Mouse (Mus musculus) cerebellum, postnatal 14 days (tissue): ENCODE measurements around the gene Pdia4.
A peak's percentile ranks its signal among the peaks of the same experiment; 100 is the strongest.
"Not testable (repeated sequence)": the region's sequence is repeated elsewhere in the genome, so short reads cannot be mapped to it uniquely, and the experiment has no call there.

Source experiments
- DNase-seq, 2 experiments: peaks; one replicate each; pipeline ENCODE4 v3.0.0; 2021; ENCODE audit warnings: mixed read lengths in 2 of 2

Gene Pdia4

DNA sequence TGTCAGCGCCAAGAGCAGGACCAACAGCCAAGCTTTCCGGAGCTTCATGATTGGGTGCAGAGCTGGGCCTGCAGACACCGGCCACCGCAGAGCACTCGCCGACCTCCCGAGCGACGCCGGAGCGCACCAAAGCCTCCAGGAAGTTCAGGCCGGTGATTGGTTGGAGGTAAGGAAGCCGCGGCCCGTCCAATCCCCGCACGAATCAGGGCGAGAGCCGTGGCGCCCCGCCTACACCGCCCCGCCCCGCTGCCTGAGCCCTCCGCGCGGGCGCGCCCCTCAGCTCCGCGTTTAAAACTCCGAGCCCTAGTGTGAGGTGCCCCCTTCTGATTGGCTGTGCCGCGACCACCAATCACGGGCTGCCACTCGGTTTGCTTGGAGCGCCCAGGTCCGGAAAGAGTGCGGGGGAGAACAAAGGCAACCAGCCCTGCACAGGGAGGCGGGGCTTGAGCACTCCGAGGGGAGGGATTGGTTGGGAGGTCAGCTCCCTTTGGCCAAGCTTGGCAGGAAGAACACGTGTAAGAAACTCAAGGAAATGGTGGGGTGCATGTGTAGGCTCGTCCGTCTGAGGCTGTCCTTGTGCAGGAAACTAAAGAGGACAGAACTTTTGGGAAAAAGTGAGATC is at the start of gene Pdia4:
Gene Pdia4, minus strand, starts transcription at position 174 of the 622 bp plus-strand sequence.
- peak; percentile 98 for DNase-seq

DNA sequence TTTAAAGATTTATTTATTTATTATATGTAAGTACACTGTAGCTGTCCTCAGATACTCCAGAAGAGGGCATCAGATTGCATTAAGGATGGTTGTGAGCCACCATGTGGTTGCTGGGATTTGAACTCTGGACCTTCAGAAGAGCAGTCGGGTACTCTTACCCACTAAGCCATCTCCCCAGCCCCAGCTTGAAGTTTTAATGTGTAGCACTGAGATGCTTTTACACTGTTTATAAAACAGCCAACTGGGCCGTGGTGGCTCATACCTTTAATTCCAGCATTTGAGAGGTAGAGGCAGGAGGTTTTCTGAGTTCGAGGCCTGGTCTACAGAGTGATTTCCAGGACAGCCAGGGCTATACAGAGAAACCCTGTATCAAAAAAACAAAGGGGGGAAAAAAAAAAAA is 44.5 kb upstream of the Pdia4 start:
- DNase-seq: not testable (repeated sequence)

DNA sequence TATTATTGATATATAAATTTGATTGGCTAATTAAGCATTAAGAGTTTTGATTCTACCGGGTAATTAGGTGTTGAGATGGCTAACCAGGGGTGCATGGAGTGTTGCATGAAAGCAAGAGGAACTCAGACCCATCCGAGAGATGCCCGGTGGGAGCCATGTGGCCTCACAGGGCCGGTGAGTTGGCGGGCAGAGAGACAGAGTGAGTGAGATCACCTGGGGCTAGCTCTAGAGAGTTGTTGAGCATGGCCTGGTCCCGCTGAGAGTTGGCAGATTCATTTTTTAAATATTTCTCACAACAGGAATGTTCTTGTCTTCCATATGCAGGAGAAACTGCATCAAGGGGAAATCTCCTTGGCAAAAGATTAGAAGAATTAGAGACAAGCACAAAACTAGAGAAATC is 44.0 kb upstream of the Pdia4 start:
- no peak for DNase-seq

DNA sequence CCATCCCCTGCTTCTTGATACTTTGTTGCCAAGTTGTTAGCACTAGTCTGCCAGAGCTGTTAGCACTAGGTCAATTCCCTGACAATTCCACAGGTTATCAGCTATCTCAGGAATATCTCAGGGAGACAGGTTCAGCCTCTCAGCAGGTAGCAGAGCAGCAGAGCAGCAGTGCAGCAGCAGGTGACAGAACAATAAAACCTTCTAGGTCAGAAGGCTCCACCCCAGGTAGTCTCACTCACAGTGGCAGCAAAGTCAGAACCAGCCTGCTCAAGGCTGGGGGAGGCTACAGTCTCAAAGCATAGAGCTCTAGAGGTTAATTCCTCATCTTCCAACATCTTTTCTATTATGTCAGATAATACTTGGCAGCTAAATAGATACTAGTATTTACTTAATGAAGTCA is 32.5 kb upstream of the Pdia4 start:
- DNase-seq: no peak

- no peak for DNase-seq
These were observed 29.1 kb upstream of the Pdia4 start for GRCm38 (mm10) chr6:47842337-47842736.

DNA sequence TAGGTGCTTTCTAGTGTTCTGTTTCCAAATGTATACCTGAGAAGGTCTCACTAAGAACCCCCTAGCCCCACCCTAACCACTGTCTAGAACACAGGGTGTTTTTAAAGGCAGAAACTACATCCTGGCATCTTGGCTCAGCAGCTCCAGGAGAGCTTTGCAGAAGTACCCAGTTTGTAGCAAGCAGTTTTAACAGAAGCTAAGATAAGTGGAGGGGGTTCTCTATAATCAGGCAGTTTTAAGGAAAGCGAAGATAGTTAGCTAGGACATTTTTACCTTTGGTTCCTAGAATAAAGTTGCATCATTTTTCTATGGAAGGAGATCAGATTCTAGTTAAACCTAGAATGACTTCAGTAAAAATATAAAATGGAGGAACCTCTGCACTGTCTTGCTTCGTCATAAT is 28.6 kb upstream of the Pdia4 start:
- DNase-seq: no peak

DNA sequence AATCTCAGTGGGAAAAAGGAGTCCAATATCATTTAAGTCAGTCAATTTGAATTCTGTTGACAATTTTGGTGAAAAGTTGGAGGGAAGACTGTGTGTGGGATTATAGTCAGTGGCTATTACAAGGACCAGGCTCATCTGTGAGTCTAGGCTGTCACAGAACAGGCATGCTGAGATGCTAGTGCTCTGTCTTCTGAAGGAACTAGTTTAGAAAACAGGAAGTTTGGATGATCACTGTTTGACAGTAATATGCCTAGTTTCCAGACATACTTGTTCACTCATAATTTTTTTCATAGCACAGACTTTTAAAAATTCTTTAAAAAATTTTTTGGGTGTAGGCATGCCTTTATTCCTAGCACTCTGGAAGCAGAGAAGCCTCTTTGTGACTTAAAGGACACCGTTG is 27.8 kb upstream of the Pdia4 start:
- DNase-seq: no peak

DNA sequence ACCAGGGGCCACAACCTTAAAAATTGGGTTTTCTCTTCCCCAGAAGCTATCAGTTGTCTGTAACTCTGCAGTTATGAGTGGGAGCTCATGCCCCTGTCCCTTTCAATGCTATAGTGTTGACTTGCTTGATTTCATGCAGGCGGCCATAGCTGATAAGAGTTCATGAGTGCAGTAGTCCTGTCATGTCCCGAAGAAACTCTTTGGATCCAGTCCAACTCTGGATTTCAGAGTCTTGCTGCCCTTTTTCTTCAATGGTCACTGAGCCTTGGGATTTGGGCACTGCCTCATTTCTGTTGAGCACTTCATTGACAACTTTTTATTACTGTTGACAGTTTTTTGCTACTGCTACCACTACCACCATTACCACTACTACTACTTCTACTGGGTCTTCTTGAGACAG is 24.4 kb upstream of the Pdia4 start:
- no peak for DNase-seq

DNA sequence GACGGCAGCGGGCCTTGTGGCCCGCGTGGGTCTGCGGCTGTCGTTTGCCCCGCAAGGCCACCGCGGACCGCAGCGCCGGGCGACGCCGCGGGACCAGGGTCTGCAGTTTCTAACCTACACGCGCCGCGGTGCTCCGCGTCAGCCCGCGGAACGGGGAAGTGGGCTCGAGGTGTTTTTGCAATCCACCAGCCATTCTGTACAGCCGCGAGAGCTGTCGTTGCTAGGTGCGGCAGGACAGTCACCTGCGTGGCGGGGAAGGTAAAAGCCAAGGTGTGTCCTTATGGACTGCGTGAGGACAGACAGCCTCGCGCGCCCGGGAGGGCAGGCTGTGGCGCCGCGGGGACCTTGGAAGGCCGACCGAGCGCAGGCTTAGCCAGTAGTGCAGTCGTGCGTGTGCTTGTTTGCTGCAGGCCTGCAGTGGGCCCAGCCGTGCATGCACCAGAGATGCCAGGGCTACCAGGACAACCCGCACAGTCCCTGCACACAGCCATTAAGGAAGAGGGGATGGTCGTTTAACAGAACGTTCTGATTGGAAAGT is 22.8 kb upstream of the Pdia4 start:
- DNase-seq: peak; percentile 76 to 77

DNA sequence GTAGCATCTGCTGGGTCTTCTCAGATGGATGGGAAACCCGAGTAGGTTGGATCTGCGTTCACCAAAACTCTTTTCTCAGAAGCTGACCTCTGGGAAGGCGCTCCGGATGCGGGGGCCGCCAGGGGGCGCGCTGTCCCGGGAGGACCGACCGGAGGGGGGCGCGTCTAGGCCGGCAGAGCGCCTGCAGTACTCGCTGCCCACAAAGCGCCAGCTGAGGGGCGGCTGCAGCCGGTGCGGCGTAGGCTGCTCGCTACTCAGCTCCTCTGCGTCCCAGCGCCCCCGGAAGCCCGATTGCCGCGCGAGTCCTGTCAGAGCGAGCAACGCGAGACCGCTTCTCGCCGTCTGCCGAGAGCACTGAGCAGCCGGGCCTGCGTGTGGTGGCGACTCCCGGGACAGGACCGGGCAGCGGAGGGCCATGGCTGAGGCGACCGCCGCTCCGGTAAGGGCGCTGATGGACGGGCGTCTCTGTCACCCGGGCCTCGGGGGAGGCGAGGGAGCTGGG is 22.3 kb upstream of the Pdia4 start, which contains the start of gene Zfp398:
Gene Zfp398, plus strand, starts transcription at position 180 of the 502 bp plus-strand sequence.
- DNase-seq: peak; percentile 99

DNA sequence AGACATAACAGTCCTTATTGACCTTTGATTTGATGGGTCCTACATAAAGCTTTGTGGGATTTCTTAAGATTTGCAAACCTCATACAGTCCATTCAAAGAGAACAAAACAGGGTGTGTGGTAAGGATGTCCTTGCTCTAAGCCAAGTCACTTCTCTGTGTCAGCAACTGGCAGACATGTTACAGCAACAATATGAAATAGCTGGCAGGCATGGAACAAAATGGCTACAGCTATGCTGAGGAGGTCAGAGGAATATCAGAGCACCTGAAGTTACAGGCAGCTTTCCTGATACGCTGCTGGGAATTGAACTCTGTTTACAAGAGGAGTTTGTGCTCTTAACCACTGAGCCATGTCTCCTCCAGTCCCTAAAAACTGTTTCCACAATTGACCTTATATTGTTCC is 19.0 kb upstream of the Pdia4 start:
- DNase-seq: no peak

GRCm38 (mm10) chr6:47830104-47831078 is 17.2 kb upstream of the Pdia4 start, which contains the start of gene Zfp786:
Zfp786 (minus strand) TSS chr6:47830867.
- peak; percentile 98 to 99 for DNase-seq

DNA sequence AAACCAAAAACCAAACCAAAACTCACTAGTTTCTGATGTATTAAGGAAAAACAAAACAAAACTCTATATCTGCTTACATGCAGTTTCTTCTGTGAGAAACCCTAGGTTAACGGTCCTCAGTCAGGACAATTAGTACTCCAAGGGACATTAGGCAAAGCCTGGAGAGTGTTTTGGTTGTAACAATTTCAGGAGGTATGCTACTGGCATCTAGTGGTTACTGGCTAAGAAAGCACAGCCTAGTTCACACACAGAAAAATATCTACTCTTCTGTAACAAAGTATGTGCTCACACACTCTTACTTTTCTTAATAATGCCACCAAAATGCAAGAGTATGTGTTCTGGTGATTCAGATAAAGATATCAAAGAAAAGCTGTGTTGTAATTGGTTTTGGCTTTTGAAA is 15.7 kb upstream of the Pdia4 start:
- DNase-seq: peak in 1 of 2 experiments; percentile 42

- no peak for DNase-seq
These were observed 14.2 kb upstream of the Pdia4 start for GRCm38 (mm10) chr6:47827462-47827861.

- no peak for DNase-seq
These were observed 11.0 kb upstream of the Pdia4 start for GRCm38 (mm10) chr6:47824241-47824640.

DNA sequence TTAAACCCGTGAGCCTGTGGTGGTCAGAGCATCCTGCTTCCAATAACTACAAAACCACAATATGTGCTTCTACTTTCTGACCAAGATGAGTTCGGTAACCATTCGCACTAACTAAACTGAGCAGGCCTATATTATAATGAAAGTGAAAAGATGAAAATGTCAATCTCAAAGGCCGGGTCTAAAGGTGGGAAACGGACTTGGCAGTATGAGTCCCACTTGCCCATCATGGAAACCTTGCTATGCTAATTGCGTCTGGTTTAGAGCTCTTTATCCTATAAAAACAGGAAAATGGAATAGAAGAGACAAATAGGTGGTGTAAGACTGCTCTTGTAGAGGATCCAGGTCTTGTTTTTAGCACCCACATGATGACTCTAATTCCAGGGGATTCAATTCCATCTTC is 8.5 kb upstream of the Pdia4 start:
- DNase-seq: no peak

DNA sequence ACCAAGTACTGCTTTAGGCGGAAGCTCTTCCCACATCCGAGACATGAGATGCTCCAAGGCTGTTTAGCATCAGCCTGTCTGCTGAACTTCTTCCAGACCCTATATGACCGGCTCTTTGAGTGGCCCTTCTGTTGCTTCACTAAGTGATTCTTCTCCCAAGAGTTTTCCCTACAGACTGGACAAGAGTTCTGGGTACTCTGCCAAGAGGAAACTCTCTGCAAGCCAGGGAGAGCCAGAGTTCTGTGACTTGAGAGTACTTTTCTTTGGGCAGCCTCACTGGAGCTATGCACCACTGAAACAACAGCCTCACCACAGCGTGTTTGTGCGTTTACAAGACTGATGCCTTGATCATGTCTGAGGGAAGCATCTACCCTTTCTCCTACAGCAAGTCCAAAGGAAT is 8.0 kb upstream of the Pdia4 start:
- DNase-seq: no peak

- peak; percentile 38 to 54 for DNase-seq
These were observed 6.5 kb upstream of the Pdia4 start for GRCm38 (mm10) chr6:47819626-47820325.

GRCm38 (mm10) chr6:47818721-47819120 is 5.5 kb upstream of the Pdia4 start:
- DNase-seq: no peak

DNA sequence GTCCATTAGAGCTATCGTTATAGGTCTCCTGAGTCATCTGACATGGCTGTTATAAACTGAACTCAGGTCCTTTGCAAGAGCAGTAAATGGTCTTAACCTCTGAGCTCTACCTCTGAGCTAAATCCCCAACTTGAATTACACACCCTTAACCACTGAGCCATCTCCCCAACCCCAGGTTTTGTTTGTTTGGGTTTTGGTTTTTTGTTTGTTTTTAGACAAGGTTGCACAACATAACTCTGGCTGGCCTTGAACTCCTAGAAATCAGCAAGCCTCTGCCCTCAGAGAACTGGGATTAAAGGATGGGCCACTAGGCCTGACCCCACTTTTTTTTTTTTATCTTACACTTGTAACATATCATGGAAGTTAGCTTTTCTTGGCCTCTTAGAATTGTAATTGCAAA is 2.9 kb upstream of the Pdia4 start:
- no peak for DNase-seq

DNA sequence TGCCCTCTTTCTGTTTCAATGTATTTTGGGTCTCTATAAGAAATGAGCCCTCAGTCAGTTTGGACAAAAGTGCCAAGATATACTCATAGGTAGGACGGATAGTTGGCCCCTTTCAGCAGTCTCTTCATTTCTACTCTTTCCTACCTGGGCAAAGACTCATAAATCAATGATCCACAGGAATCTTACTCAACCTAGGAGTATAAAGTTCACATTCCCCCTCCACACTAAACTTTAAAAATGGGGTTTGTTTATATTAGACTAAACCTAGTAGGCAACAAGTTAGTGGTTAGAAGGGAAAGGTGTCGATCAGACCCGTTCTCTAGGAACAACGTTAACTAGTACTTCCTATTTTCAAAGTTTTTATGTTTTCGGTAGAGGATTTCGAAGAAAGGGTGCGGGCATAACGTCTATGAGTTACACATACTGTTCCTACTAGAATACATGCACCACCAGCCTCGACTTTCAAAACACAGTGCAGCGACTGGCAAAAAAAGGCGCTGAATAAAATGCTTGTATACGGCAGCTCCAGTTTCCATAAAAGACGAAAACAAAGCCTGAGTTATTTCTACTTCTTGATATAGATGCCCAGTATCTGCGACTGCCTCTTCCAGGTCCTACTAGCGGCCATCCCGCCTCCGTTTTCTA is 837 bp downstream of the Pdia4 start:
- DNase-seq: no peak

DNA sequence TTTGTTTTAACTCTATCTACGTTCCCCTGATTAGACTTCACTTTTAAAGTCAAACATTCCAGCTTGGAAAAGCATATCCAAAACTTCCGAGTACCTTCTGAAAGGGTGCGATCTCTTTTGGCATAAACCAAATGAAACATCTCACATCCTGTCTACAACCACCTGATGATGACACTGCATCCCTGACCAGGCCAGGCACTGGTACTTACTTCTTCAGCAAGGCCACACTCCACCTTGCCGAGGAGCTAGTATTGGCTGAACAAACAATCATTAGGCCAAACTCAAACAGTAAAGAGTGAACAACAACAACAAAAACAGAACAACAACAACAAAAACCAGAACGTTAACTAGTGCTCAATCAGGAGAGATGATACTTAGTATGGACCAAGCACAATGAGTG is 1.9 kb downstream of the Pdia4 start:
- no peak for DNase-seq
